11 mouse cellular contexts compared by ENCODE assay signal in genomic region chr2:141664051-141664450, GRCm38 (mm10).
"Had no signal": no experiment of that assay in that cellular context is flagged by ENCODE, and none has a peak within 500 bp of the region (broad histone marks: within the 10 kb centered on the region; RNA-seq: fewer than 3 reads in every experiment).

No protein-coding gene starts in this region.

- DNase-seq: kidney, adult 2 months; kidney, postnatal 25 days; liver; liver, embryonic 13.5 days; liver, postnatal 0 days; lung, postnatal 36 days; thymus, postnatal 4 days had no signal

- H3K4me3 ChIP-seq: kidney, embryonic 15.5 days; limb, embryonic 12.5 days; liver, embryonic 13.5 days; lung, embryonic 15.5 days; midbrain, embryonic 13.5 days had no signal

- H3K27ac ChIP-seq: kidney, embryonic 15.5 days; limb, embryonic 12.5 days; liver, embryonic 13.5 days; lung, embryonic 15.5 days; midbrain, embryonic 13.5 days had no signal
